Mouse (Mus musculus): ENCODE results near the gene Aurkc.
"Not testable (repeated sequence)": the region's sequence is repeated elsewhere in the genome, so short reads cannot be mapped to it uniquely, and the experiment has no call there.

The Aurkc gene

DNA sequence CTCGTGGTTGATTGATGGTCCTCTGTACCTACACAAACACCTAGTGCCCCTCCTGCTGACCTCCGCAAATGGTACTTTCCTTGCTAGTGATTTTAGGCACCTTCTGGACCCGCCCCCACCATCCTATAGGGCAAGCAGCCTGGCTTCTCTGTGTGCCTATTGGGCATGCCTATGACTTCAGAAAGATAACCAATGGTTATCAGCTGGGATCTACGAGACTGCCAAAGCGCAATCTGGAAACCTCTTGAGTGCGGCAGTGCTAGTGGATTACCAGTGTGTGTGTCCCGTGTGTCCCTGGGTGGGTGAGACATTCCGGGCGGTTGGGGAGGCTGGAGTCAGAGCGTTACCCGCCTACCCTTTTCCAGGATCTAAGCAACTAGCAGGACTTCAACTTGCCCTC, at the start of gene Aurkc:
TSS of gene Aurkc (plus strand) at position 50 of the 400 bp plus-strand sequence.
- not testable (repeated sequence) for DNase-seq (ENCODE audit: low read depth)

DNA sequence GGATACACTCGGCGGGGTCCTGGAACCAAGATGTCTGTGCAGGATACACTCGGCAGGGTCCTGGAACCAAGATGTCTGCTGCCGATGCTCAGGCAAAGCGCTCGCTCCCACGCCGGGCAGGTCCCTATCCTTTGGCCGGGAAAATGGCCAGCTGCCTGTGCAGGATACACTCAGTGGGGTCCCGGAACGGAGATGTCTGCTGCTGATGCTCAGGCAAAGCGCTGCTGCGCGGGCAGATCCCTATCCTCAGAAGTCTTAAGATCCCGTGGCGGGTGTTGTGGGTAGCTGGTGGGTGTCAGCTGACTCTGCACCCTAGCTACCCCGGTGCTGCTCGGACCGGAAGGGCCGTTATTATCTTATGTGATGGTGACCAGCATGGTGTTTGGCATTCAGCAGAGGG, 47.0 kb upstream of the Aurkc start:
- not testable (repeated sequence) for DNase-seq (ENCODE audit: low read depth)

DNA sequence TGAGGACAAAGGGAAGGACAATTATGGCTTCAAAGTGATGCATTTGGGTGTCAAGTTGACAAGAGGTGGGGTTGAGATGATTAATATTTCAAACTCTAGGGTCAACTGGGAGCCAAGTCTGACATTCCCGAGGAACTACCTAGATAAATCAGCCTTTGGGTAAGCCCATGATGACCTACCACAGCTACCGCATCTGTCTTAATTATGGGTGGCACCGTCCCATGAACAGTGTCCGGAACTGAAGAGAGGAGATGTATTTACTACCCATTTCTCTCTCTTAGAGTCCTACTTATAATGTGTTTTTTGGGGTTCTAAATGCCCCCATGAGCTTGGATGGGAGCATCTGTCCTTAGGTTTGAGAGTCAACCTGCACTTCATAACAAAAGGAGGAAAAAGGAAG, 38.5 kb upstream of the Aurkc start:
- DNase-seq (ENCODE audit: low read depth): no peak

DNA sequence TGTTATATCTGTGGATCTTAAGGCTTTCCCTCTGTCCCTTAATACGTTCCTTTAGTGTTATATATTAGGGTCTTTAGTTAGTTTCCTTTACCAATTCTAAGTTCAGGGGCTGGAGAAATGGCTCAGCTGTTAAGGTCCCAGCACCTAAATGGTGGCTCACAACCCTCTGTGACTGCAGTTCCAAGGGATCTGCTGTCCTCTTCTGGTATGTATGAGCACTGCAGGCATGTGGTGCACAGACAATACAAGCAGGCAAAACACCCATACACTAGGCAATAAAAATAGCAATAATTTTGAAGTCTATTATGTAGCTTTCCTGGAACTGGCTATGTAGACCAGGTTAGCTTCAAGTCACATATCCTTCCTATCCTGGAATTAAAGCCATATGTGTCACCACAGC, 36.5 kb upstream of the Aurkc start:
- DNase-seq (ENCODE audit: low read depth): no peak

DNA sequence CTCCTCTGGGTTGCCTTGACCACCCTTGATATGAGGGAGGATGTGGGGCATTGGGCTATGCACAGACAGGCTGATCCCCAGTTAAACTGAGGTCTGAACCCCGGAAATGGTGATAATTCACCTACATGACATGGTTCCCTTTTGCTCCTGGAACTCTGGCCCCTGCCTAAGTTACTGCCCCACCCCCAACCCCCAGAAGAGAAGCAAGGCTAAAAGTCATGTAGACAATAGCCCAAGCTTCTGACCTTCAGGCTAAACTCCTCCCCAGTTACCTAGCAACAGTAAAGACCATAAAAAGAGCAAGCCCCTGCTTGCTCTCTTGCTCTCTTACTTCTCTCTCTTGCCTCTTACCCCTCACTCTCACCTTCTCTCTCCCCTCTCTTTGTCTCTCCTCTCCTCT, 21.5 kb upstream of the Aurkc start:
- DNase-seq (ENCODE audit: low read depth): no peak

DNA sequence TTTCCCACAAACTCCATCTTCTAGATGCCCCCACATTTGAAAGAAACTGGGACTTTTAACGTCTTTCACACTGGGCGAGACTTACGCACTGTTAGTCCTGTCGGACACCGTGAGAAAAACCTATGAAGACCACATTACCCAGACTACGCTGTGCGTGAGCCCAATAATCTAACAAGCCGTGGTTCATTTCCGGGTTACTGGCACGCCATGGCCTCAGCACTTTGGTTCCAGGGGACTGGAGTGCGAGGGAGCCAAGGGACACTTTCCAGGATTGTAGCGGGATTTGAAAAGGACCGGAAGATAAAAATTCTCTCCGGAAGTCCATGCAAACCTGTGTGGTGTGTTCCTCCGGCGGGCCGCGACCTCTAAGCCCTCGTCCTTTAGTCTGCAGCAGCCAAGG, 18.2 kb upstream of the Aurkc start:
- DNase-seq (ENCODE audit: low read depth): no peak

DNA sequence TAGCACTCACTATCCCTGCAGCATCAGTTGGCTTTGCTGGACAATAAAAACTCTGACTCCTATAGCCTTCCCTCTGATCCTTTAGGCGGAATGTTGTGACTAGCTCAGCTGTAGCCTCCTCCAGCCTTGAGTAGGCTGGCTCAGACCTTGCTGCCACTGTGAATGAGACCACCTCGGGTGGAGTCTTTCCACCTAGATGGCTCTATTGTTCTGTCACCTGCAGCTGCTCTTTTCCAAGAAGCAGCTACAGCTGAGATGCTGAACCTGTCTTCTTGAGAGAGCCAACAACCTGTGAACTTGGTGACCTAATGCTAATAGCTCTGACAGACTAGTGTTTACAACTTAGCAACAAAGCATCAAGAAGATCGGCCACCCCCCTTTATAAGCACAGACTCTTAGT, 3.8 kb downstream of the Aurkc start:
- not testable (repeated sequence) for DNase-seq (ENCODE audit: low read depth)

DNA sequence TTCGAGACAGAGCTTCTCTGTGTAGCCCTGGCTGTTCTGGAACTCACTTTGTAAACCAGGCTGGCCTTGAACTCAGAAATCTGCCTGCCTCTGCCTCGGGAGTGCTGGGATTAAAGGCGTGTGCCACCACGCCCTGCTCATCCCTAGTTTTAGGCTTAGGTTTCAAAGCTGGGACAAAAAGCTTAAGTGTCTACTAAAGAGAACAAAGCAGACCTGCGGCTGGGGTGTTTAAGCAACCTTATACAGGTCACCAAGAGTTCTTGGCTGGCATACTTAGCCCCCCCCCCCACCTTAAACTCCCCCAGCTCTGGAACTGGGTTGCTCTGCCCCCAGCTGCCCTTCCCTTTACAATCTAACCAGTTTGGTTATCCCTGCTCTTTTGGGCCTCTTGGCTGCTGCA, 10.3 kb downstream of the Aurkc start:
- DNase-seq (ENCODE audit: low read depth): not testable (repeated sequence)

DNA sequence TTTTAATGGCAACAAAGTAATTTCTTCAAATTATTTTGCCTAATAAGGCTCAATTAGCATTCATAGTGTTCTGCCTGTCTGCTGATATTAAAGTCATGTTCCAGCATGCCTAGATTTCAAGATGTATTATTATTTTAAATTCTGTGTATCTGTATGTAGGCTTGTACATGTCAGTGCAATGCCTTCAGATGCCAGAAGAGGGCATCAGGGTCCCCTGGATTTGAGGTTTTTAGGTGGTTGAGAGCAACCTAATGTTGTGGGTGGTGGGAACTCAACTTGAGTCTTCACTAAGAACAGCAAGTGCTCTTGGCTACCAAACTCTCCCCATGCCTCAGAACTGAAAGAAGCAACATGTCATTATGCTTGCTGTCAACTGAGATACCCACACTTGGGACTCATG, 32.3 kb downstream of the Aurkc start:
- no peak for DNase-seq (ENCODE audit: low read depth)

DNA sequence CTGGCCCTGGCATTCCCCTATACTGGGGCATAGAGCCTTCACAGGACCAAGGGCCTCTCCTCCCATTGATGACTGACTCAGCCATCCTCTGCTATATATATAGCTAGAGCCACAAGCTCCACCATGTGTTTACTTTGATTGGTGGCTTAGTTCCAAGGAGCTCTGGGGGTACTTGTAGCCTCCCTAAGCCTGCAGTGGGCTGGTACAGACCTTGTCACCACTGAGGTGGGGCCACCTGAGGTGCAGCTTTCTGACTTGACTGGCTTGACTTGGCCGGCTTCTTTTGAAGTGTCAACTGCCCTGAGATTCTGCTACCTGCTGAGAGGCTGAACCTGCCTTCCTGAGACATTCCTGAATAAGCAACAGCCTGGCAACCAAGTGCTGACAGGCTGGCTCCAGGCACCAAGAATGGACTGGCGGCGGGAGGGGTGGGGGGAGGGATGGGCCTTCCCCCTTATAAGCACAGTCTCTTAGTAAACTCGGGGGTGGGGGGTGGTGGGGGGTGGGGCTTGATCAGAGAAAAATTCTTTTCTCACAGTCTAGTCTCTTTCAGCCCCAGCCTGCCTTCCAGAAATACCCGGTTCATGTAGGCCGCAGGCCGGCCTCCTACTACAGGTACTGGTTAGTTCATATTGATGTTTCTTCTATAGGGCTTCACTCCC, 54.7 kb downstream of the Aurkc start:
- DNase-seq (ENCODE audit: low read depth): not testable (repeated sequence)
